Mouse (Mus musculus) embryonic facial prominence, embryonic 12.5 days (tissue): ENCODE results near the gene Manea. TPM values are rescaled to one million over a fixed set of nuclear protein-coding genes. Genes with fewer than 3 reads are reported as not detected.
"Not testable (repeated sequence)": the region's sequence is repeated elsewhere in the genome, so short reads cannot be mapped to it uniquely, and the experiment has no call there.

Source experiments
- ATAC-seq: fragments of 200-750 bp; cut with Nextera tagmentation; 2 replicates; pipeline ENCODE4 v1.8.0; 2017; ENCODE audit not compliant: insufficient number of reproducible peaks, insufficient read depth, low FRiP score, low TSS enrichment
- H3K27ac ChIP-seq: fragments of 300-500 bp; sonication (generic); 2 replicates; pipeline ENCODE4 v1.5.1; 2016; ENCODE audit warnings: mild to moderate bottlenecking
- H3K27me3 ChIP-seq: fragments of 300-500 bp; sonication (generic); 2 replicates; pipeline ENCODE4 v1.6.1; 2016; ENCODE audit warnings: mild to moderate bottlenecking, moderate library complexity
- H3K36me3 ChIP-seq: fragments of 300-500 bp; sonication (generic); 2 replicates; pipeline ENCODE4 v1.6.1; 2016; ENCODE audit warnings: mild to moderate bottlenecking
- H3K4me1 ChIP-seq: fragments of 300-500 bp; sonication (generic); 2 replicates; pipeline ENCODE4 v1.6.1; 2016
- H3K4me2 ChIP-seq: fragments of 300-500 bp; sonication (generic); replicated peaks from 2 replicates; pipeline ENCODE4 v1.6.1; 2016; ENCODE audit warnings: mild to moderate bottlenecking, moderate library complexity
- H3K4me3 ChIP-seq: fragments of 300-500 bp; sonication (generic); 2 replicates; pipeline ENCODE4 v1.5.1; 2016; ENCODE audit warnings: mild to moderate bottlenecking
- H3K9ac ChIP-seq: fragments of 300-500 bp; sonication (generic); 2 replicates; pipeline ENCODE4 v1.6.1; 2016; ENCODE audit warnings: mild to moderate bottlenecking, moderate library complexity
- H3K9me3 ChIP-seq: fragments of 300-500 bp; sonication (generic); 2 replicates; pipeline ENCODE4 v1.6.1; 2016; ENCODE audit warnings: mild to moderate bottlenecking, moderate library complexity
- WGBS: fragments of 180-500 bp; shearing (Covaris S2); methylation state at CpG from one replicate; pipeline ENCODE4 v1.1.7; 2016; 5-methylcytosine and 5-hydroxymethylcytosine counted together
- polyA plus RNA-seq: library from polyadenylated mRNA; unstranded; fragments of >200 nt; fragmentation: Nextera tagmentation; extraction: Ambion mirVana; gene quantifications from 2 replicates; pipeline ENCODE4 v1.2.1, GENCODE M21; 2016

Manea gene
- 14.3 and 14.9 TPM in 2 replicates for polyA plus RNA-seq

DNA sequence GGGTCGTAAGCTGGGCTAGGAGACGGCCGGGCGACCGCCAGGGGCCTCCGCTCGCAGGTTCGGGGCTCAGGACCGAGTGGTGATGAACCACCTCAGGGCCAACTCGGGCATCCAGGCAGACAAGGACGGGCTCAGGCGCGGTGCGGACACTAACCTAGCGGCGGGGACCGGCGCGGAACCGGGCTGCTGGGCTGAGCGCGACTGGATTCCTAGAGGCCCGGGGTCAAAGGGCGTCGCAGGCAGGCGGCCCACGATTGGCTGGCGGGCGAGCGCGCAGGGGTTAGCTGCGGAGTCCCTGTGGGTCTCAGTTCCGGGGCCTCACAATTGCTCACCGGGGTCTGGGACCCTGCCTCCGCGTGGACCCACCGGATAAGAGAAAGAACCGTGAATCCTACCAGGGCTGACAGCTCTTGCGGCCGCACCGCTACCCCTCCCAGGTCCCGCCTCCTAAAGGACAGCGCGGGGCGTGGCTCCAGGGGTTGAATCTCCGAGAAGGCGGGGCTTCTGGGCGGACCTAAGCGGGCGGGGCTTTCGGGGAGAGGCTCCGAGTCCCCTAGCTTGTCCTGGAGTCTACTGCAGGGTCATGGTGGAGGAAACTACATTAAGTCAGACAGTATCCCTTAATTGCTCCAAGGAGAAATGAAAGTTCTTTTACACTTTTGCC is at the start of gene Manea:
Manea (minus strand) TSS at position 449 of the 664 bp plus-strand sequence.
- H3K9ac ChIP-seq: peak within 1 kb of the TSS; percentile 87
- peak within 1 kb of the TSS; percentile 74 for H3K4me3 ChIP-seq
- WGBS: under 1% methylated on average over 52 of the region's 52 CpGs
- peak within 1 kb of the TSS; percentile 85 for H3K27ac ChIP-seq
- H3K9me3 ChIP-seq: no peaks in the 10 kb centered on the region
- H3K4me2 ChIP-seq: peak within 1 kb of the TSS; percentile 54
- H3K27me3 ChIP-seq: no peaks in the 10 kb centered on the region
- H3K36me3 ChIP-seq: no peaks in the 10 kb centered on the region
- peak; percentile 97 for ATAC-seq
- H3K4me1 ChIP-seq: 0 out of 2 replicates have a peak, but pooled peaks cover 4% of the 10 kb centered on the region

DNA sequence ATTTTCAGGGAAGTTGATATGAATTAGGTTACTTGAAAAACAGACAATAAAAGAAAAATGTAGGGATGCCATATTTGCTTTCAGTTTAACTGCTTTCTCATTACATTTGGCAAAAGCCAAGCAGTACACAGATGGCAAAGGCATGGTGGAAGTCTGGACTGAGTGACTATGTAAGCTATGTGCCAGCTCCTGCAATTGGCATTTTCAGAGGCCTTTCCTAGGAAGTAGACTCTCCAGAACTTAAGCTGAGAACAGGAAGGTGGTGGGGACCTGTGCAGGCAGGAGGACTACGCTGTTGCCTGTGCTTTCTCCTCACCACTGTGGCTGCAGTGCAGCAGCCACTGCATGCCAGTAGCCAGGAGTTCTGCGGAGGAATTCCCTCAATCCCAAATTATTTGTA is 7.9 kb upstream of the Manea start:
- 94% methylated on average over 2 of the region's 2 CpGs for WGBS
- H3K27me3 ChIP-seq: no peaks in the 10 kb centered on the region
- no peaks in the 10 kb centered on the region for H3K4me1 ChIP-seq
- ATAC-seq: no peak
- H3K36me3 ChIP-seq: no peaks in the 10 kb centered on the region
- no peaks in the 10 kb centered on the region for H3K9me3 ChIP-seq
- H3K27ac ChIP-seq: no peak overlapping the region
- H3K9ac ChIP-seq: no peak overlapping the region
- no peak overlapping the region for H3K4me3 ChIP-seq
- no peak overlapping the region for H3K4me2 ChIP-seq

DNA sequence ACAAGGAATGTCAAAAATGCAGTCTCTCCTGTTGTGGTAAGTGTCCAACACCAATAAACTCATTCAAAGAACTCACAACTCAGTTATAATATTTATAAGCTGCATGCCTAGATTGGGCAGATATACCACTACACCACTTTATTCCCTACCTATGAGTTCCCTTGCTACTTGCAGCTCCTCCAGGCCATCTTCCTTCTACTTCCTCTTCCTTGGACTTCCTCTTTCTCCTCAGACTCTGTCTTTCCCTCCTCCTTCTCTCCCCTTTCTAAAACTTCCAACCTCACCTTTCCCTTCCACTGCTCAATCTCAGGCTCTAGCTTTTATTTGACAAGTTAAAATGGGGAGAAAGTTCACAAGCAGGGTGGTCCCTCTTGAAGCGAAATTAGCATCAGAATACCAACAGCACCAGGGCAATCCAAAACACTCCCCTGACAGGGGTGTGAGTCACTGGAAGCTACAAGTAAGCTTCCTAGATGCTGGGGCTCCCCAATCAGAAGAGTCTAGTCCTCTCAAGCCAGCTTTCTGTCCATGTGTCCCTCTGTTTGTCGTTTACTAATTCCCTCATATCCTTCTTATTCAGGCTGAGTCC is 7.0 kb upstream of the Manea start:
- no peaks in the 10 kb centered on the region for H3K9me3 ChIP-seq
- WGBS: 30% methylated on average over 2 of the region's 2 CpGs
- H3K4me3 ChIP-seq: no peak overlapping the region
- no peaks in the 10 kb centered on the region for H3K36me3 ChIP-seq
- H3K27ac ChIP-seq: no peak overlapping the region
- ATAC-seq: no peak
- no peaks in the 10 kb centered on the region for H3K27me3 ChIP-seq
- no peak overlapping the region for H3K4me2 ChIP-seq
- H3K4me1 ChIP-seq: no peaks in the 10 kb centered on the region
- H3K9ac ChIP-seq: no peak overlapping the region

DNA sequence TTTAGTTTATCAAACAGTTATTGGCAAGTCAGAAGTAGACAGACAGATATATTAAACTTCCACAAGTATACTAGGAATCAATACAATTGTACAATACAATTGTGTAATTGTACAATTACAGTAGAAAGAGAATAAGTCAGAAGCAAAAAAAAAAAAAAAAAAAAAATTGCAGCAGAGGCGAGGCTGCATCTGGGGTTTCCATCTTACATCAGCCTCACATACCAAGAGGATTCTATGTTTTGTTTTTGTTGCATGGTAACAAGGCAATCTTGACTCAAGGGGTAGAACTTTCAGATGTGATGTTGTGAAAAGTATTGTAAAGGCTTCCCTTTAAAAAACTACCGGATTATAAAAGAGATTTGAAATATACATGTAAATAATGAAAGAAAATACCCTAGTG is 548 bp upstream of the Manea start:
- no peaks in the 10 kb centered on the region for H3K9me3 ChIP-seq
- 36% methylated on average over 2 of the region's 2 CpGs for WGBS
- H3K36me3 ChIP-seq: no peaks in the 10 kb centered on the region
- no peak overlapping the region for H3K9ac ChIP-seq
- no peak overlapping the region for H3K4me3 ChIP-seq
- H3K4me1 ChIP-seq: 0 out of 2 replicates have a peak, but pooled peaks cover 4% of the 10 kb centered on the region
- H3K27ac ChIP-seq: no peak overlapping the region
- H3K4me2 ChIP-seq: no peak overlapping the region
- ATAC-seq: no peak
- H3K27me3 ChIP-seq: no peaks in the 10 kb centered on the region

DNA sequence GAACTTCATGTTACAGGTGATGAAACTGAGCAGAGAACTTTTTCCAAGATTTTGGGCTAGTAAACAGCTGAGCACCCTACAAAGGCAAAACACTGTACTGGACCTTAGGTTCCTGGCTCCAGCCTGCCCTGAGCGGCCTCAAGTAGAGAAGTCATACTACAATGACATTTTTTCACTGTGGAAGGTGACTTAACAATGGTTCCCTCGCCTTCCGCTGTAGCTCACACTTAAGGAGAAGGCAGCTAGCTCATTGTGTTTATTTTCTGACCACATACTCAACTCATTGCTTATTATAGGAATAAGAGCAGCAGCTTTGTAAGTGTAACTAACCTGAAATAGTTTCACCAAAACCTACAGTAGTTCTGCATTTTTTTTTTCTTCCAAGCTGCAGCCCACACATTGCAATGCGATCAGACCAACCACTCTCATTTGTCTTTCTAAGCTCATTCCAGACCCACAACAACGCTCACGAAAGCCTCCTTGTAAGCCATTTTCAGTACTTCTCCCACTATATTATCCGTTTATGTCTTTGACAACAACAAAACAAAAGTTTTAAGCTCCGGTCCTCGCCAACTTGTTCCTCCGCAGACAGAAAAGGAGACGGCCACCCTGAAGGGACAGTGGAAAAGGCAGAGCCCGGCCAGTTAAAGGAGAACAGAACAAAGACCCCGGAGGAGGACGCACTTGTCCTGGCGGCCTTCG is 799 bp downstream of the Manea start:
- Histone ChIP-seq H3K36me3 (no peaks in the 10 kb centered on the region), H3K27ac (peak overlapping the region; percentile 85), H3K4me3 (peak overlapping the region; percentile 74), H3K9ac (peak overlapping the region; percentile 87), H3K9me3 (no peaks in the 10 kb centered on the region), H3K4me2 (peak overlapping the region; percentile 54), H3K4me1 (0 out of 2 replicates have a peak, but pooled peaks cover 4% of the 10 kb centered on the region), H3K27me3 (no peaks in the 10 kb centered on the region)
- WGBS: 3% methylated on average over 16 of the region's 16 CpGs
- ATAC-seq: no peak

DNA sequence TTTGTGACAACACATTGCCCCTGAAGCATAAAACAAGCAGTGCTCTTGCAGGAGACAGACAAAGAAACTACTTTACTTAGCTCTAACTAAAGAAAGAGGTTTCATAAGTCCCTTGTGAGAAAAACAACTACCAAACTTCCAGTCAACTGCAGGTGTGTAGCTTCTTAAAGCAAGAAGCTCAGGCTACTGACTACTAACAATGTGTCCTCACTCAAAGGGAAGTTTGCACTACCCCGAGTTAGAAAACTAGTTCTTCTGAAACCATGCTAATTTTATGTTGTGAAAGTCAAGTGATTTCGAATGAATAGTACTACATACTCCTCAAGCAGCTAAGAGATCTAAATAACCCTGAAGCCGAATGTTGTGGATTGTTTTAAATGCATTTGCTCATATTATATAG is 1.6 kb downstream of the Manea start:
- Histone ChIP-seq H3K27ac (no peak overlapping the region), H3K4me2 (peak overlapping the region; percentile 54), H3K36me3 (no peaks in the 10 kb centered on the region), H3K9me3 (no peaks in the 10 kb centered on the region), H3K4me1 (0 out of 2 replicates have a peak, but pooled peaks cover 4% of the 10 kb centered on the region), H3K9ac (no peak overlapping the region), H3K4me3 (no peak overlapping the region), H3K27me3 (no peaks in the 10 kb centered on the region)
- 74% methylated on average over 3 of the region's 3 CpGs for WGBS
- no peak for ATAC-seq

DNA sequence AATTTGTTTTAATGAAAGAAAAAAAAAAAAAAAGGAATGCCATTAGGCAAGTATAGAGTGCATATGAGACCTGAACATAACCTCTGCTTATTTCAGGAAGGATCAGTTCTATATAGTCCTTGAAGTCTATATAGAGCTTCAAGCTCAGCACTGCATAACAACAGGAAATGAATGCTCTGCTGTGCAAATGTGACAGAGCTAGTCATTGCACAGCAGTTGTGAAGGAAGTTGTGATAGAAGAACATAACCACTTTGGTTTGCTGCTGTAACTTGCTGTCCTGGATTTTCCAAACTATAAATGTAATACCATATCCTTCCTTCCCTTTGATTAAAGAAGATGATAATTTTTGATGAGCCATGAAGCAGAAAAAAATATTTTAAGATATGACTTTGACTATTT is 4.3 kb downstream of the Manea start:
- no peaks in the 10 kb centered on the region for H3K36me3 ChIP-seq
- H3K4me1 ChIP-seq: 0 out of 2 replicates have a peak, but pooled peaks cover 4% of the 10 kb centered on the region
- no peaks in the 10 kb centered on the region for H3K9me3 ChIP-seq
- H3K4me3 ChIP-seq: no peak overlapping the region
- no peak overlapping the region for H3K27ac ChIP-seq
- H3K4me2 ChIP-seq: no peak overlapping the region
- H3K27me3 ChIP-seq: no peaks in the 10 kb centered on the region
- no peak overlapping the region for H3K9ac ChIP-seq
- no peak for ATAC-seq

DNA sequence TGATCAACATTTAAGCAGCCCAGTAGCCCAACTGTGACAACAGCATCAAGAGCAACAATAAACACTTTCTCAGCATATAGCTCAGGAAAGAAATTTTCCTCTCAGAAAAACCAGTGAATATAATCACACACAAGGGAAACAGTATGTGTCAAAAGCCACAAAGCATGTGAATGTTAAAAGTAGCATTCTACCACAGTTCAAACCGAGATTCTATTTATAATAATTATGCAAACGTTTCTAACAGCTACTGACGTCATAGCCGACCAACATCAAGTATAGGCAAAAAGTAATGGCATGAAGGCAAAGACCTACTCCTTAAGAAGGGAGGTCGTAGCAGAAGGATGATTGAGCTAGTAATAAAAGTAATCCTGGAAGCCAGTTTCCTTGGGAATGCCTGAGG is 8.1 kb downstream of the Manea start:
- Histone ChIP-seq H3K27me3 (no peaks in the 10 kb centered on the region), H3K4me2 (no peak overlapping the region), H3K36me3 (no peaks in the 10 kb centered on the region), H3K9ac (no peak overlapping the region), H3K9me3 (no peaks in the 10 kb centered on the region), H3K4me3 (no peak overlapping the region), H3K27ac (no peak overlapping the region), H3K4me1 (no peaks in the 10 kb centered on the region)
- 89% methylated on average over 5 of the region's 5 CpGs for WGBS
- ATAC-seq: no peak

DNA sequence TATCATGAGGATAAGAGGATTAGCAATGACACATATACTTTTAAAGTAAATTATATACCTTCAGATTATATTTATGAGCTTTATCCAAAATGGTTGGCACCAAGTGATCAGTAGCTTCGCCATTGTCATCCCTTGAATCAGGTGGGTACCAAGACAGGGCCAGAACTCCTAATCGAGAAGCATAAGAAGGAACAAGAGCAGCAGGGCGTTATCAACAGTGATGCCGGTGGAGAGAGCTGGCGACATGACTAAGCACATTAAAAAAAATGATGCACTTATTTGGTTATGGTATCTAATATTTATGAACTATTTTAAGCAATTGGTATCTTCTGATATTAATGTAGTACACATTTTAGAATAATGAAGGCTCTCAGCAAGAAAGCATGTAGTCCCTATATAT is 10.1 kb downstream of the Manea start:
- ATAC-seq: no peak
- H3K9ac ChIP-seq: no peak overlapping the region
- WGBS: 95% methylated on average over 5 of the region's 5 CpGs

DNA sequence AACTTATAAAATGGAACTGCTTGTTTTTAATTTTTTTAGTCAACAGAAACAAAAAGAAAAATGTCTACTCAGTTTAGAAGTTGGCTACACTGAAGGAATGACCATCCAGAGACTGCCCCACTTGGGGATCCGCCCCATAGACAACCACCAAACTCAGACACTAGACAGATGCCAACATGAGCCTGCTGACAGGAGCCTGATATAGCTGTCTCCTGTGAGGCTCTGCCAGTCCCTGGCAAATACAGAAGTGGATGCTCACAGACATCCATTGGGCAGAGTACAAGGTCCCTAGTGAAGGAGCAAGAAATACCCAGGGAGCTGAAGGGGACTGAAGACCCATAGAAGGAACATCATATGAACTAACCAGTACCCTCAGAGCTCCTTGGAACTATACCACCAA is 42.0 kb downstream of the Manea start:
- not testable (repeated sequence) for H3K4me3 ChIP-seq, H3K27me3 ChIP-seq, H3K4me2 ChIP-seq, H3K9ac ChIP-seq, H3K4me1 ChIP-seq, H3K27ac ChIP-seq, H3K9me3 ChIP-seq, ATAC-seq, H3K36me3 ChIP-seq
- 91% methylated on average over 1 of the region's 1 CpGs for WGBS

More for the DNA sequence above, 10.1 kb downstream of the Manea start:
- Histone ChIP-seq H3K27ac (no peak overlapping the region), H3K4me1 (no peaks in the 10 kb centered on the region), H3K27me3 (no peaks in the 10 kb centered on the region), H3K4me2 (no peak overlapping the region), H3K36me3 (no peaks in the 10 kb centered on the region), H3K9me3 (no peaks in the 10 kb centered on the region), H3K4me3 (no peak overlapping the region)

DNA sequence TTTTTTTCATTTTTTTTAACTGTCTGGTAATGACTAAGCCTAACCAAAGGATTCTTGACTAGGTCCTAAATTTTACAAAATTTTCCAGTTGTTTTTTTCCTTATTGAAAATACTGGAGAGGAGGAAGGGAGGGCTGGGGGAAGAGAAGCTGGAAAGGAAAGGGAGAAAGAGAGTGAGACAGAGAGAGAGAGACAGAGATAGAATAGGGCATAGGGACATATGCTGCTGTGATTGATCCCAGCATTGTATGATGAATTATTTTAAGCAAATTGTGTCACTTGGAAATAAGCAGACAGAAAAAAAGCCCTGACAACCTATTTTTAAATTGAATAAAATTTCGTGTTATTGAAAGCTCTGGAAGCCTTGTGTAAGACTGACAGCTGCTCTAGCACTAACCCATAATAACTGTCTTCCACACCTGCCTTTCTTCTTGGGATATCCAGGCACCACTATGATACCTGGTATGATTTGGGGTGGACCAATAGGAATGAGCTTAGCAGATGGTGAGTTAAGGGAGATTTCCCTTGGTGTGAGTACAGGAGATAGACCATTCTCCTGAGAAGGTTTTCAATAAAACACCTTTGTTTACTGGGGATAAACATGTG is 69.5 kb downstream of the Manea start:
- WGBS: 59% methylated on average over 1 of the region's 1 CpGs
- no peaks in the 10 kb centered on the region for H3K4me1 ChIP-seq
- H3K9me3 ChIP-seq: no peaks in the 10 kb centered on the region
- no peak for ATAC-seq
- H3K4me3 ChIP-seq: no peak overlapping the region
- H3K36me3 ChIP-seq: no peaks in the 10 kb centered on the region
- H3K4me2 ChIP-seq: no peak overlapping the region
- no peak overlapping the region for H3K9ac ChIP-seq
- H3K27ac ChIP-seq: no peak overlapping the region
- H3K27me3 ChIP-seq: no peaks in the 10 kb centered on the region

DNA sequence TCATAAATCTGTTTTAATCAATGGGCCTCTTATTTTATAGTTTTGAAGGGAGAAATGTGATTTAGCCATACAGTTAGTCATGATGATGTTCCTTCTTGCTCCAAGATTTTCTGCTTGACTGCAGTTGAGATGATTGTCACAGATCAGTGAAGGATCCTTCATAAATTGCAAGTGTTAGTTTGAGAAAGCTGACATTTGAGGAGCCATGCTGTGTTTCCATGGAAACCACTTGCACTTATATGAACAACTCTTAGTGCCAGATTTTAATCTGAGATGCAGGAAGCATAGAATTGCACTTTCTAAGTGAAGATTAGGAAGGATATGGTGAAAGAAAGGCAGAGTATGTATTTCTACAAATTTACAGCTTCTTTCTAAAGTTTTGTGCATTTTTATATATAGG is 70.4 kb downstream of the Manea start:
- Histone ChIP-seq H3K27me3 (no peaks in the 10 kb centered on the region), H3K4me2 (no peak overlapping the region), H3K9me3 (no peaks in the 10 kb centered on the region), H3K4me1 (no peaks in the 10 kb centered on the region), H3K4me3 (no peak overlapping the region), H3K9ac (no peak overlapping the region), H3K27ac (no peak overlapping the region), H3K36me3 (no peaks in the 10 kb centered on the region)
- ATAC-seq: no peak
